In the genomic region with DNA sequence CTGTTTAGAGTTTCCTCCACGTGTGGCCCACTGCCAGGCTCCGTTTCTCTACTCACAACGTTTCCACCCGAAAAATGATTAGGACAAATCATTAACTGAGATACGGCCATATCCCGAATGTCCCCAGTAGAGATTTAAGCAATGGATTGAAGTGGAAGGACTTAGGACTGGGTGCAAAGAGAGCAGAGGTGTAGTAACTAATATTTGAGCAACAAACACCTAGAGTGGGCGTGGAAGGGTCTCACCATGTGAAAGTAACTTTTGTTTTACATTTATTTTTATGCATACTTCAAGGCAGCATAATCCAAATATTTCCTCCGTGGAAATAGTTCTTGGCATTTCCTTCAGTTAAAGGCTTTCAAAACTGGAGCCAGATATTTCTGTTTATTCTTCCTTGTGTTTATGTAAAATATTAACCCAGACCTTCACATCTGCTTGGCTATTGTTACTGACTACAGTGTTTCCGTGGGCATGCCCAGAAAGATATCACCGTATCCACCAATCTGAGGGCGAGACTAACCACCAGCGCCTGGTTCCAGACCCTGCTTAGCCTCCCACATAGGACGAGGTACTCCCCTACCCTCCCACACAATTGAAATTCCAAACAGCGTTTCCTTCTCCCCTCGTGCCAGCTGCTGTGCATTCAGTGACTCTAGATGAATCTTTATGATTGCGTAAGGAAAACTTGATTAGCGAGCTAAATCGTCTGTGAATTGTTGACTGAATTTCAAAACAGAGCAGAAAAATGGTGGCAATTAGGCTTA, we compare ENCODE assay signal across 14 mouse cellular contexts. TPM values are rescaled to one million over a fixed set of nuclear protein-coding genes. Genes with fewer than 3 reads are reported as not detected.
DNase-seq lines count a peak whose midpoint lies in the region; ATAC-seq and TF ChIP-seq lines count a peak whose summit lies in the region.
"Had no signal": no experiment of that assay in that cellular context is flagged by ENCODE, and none has a peak within 500 bp of the region (broad histone marks: within the 10 kb centered on the region; RNA-seq: fewer than 3 reads in every experiment).

No protein-coding gene starts in this region.

- peak; percentile 61; the same call in 1 of the 2 replicates for ATAC-seq in kidney, embryonic 16.5 days (ENCODE audit: low FRiP score, low TSS enrichment)
- peak; percentile 76 for ATAC-seq in forebrain, postnatal 0 days
- ATAC-seq in intestine, embryonic 15.5 days, result peak; percentile 85

- peak overlapping the region; percentile 8 for H3K4me2 ChIP-seq in kidney, embryonic 16.5 days (replicated peaks; ENCODE audit: low read depth, low read length)
- no peak overlapping the region for H3K4me2 ChIP-seq in forebrain, postnatal 0 days (ENCODE audit: low read depth)
- peak overlapping the region; percentile 48 for H3K4me2 ChIP-seq in intestine, embryonic 15.5 days (replicated peaks)
- H3K4me2 ChIP-seq: neural tube, embryonic 12.5 days had no signal

- 0 out of 2 replicates have a peak, but pooled peaks cover 3% of the 10 kb centered on the region for H3K4me1 ChIP-seq in kidney, embryonic 16.5 days (ENCODE audit: insufficient read depth, low read length)
- H3K4me1 ChIP-seq in forebrain, postnatal 0 days (ENCODE audit: insufficient read depth), result no peaks in the 10 kb centered on the region
- H3K4me1 ChIP-seq in intestine, embryonic 15.5 days (replicated peaks), result peaks cover 3% of the 10 kb centered on the region; the same call in 1 of the 2 replicates
- H3K4me1 ChIP-seq: neural tube, embryonic 12.5 days had no signal

- no peak for DNase-seq in kidney, adult 8-10 months
- DNase-seq in forebrain, postnatal 0 days, result no peak
- peak; percentile 10 for DNase-seq in lung, postnatal 14 days
- DNase-seq in layer of hippocampus, postnatal 14 days (ENCODE audit: low spot score in 2 of 2), result no peak
- DNase-seq in frontal cortex, postnatal 25 days (ENCODE audit: low spot score in 2 of 2), result no peak
- no peak for DNase-seq in right cerebral cortex, postnatal 25 days
- DNase-seq: cerebellum, adult 9-10 months; gastrocnemius, postnatal 14 days had no signal

- H3K36me3 ChIP-seq in kidney, embryonic 16.5 days (ENCODE audit: insufficient read depth, low read length), result no peaks in the 10 kb centered on the region
- H3K36me3 ChIP-seq in forebrain, postnatal 0 days (ENCODE audit: insufficient read depth), result no peaks in the 10 kb centered on the region
- no peaks in the 10 kb centered on the region for H3K36me3 ChIP-seq in intestine, embryonic 15.5 days
- H3K36me3 ChIP-seq: neural tube, embryonic 12.5 days had no signal

- no peak overlapping the region for H3K4me3 ChIP-seq in kidney, embryonic 16.5 days (ENCODE audit: low read length)
- no peak overlapping the region for H3K4me3 ChIP-seq in forebrain, postnatal 0 days (ENCODE audit: low read depth, low read length)
- no peak overlapping the region for H3K4me3 ChIP-seq in intestine, embryonic 15.5 days (replicated peaks)
- H3K4me3 ChIP-seq: megakaryocyte, embryonic 14.5 days; neural tube, embryonic 12.5 days had no signal

- 36% methylated on average over 18 of the region's 18 CpGs for WGBS in kidney, embryonic 16.5 days
- 49% methylated on average over 18 of the region's 18 CpGs for WGBS in forebrain, postnatal 0 days
- 34% methylated on average over 18 of the region's 18 CpGs for WGBS in intestine, embryonic 15.5 days

- TF ChIP-seq CTCF in forebrain, postnatal 0 days (IDR thresholded peaks at IDR 0.05; ENCODE audit: low read depth), result no peak

- H3K27ac ChIP-seq in kidney, embryonic 16.5 days (ENCODE audit: low read length), result no peak overlapping the region
- H3K27ac ChIP-seq in forebrain, postnatal 0 days (ENCODE audit: low read depth, low read length), result no peak overlapping the region
- peak overlapping the region; percentile 40; the same call in 1 of the 2 replicates for H3K27ac ChIP-seq in intestine, embryonic 15.5 days
- H3K27ac ChIP-seq: neural tube, embryonic 12.5 days had no signal

- H3K9ac ChIP-seq in kidney, embryonic 16.5 days (replicated peaks; ENCODE audit: low read length), result no peak overlapping the region
- H3K9ac ChIP-seq in forebrain, postnatal 0 days, result no peak overlapping the region
- no peak overlapping the region for H3K9ac ChIP-seq in intestine, embryonic 15.5 days
- H3K9ac ChIP-seq: neural tube, embryonic 12.5 days had no signal

- no peaks in the 10 kb centered on the region for H3K9me3 ChIP-seq in kidney, embryonic 16.5 days (ENCODE audit: low read length)
- no peaks in the 10 kb centered on the region for H3K9me3 ChIP-seq in forebrain, postnatal 0 days (ENCODE audit: low read length)
- no peaks in the 10 kb centered on the region for H3K9me3 ChIP-seq in intestine, embryonic 15.5 days
- H3K9me3 ChIP-seq: megakaryocyte, embryonic 14.5 days; neural tube, embryonic 12.5 days had no signal

- H3K27me3 ChIP-seq in kidney, embryonic 16.5 days (ENCODE audit: insufficient read depth, low read length), result no peaks in the 10 kb centered on the region
- no peaks in the 10 kb centered on the region for H3K27me3 ChIP-seq in forebrain, postnatal 0 days (ENCODE audit: insufficient read depth, low read length)
- H3K27me3 ChIP-seq in intestine, embryonic 15.5 days (replicated peaks), result no peaks in the 10 kb centered on the region
- H3K27me3 ChIP-seq: megakaryocyte, embryonic 14.5 days; neural tube, embryonic 12.5 days had no signal

RNA-seq across cellular contexts. Expression of a gene that starts 16.0 kb away (rescaled TPM):
- not detected in 2 replicates for polyA plus RNA-seq in kidney, embryonic 16.5 days (2015; fragmentation: Nextera tagmentation; extraction: Ambion mirVana)
- total RNA-seq in forebrain, postnatal 0 days (2014; rRNA removed), result not detected in 2 replicates
- polyA plus RNA-seq in forebrain, postnatal 0 days (2015; fragmentation: Nextera tagmentation; extraction: Ambion mirVana), result not detected in 2 replicates
- polyA plus RNA-seq in intestine, embryonic 15.5 days (2015; fragmentation: Nextera tagmentation; extraction: Ambion mirVana), result not detected in 2 replicates
- not detected for total RNA-seq in layer of hippocampus, postnatal 14 days (2021)
- total RNA-seq: gastrocnemius, postnatal 14 days; layer of hippocampus, adult 8-10 months had no signal
- polyA plus RNA-seq: limb, embryonic 11.5 days; neural tube, embryonic 12.5 days had no signal

RNA-seq across cellular contexts. Expression of a gene that starts 34.4 kb away (rescaled TPM):
- polyA plus RNA-seq in kidney, embryonic 16.5 days (2015; fragmentation: Nextera tagmentation; extraction: Ambion mirVana), result 4.4 and 4.6 TPM in 2 replicates
- 0.15 and 0.33 TPM in 2 replicates for total RNA-seq in forebrain, postnatal 0 days (2014; rRNA removed)
- 0.84 and 1.0 TPM in 2 replicates for polyA plus RNA-seq in forebrain, postnatal 0 days (2015; fragmentation: Nextera tagmentation; extraction: Ambion mirVana)
- polyA plus RNA-seq in intestine, embryonic 15.5 days (2015; fragmentation: Nextera tagmentation; extraction: Ambion mirVana), result 2.1 and 2.6 TPM in 2 replicates
- 1 to 10 TPM in 1 of 2 experiments, under 1 TPM in 1; 0.69 to 1.0 TPM for total RNA-seq in layer of hippocampus, postnatal 14 days (2021)
